8 mouse cellular contexts compared by ENCODE assay signal in genomic region chr3:101493937-101494459, GRCm38 (mm10).
A peak's percentile ranks its signal among the peaks of the same experiment; 100 is the strongest.
DNase-seq lines count a peak whose midpoint lies in the region; ATAC-seq and TF ChIP-seq lines count a peak whose summit lies in the region.

No protein-coding gene starts in this region.

- TF ChIP-seq CTCF in lung, postnatal 0 days (IDR thresholded peaks at IDR 0.05) = peak; percentile 99

- ATAC-seq in frontal cortex, adult (ENCODE audit: low TSS enrichment) = peak; percentile 91
- ATAC-seq in hematopoietic stem cell, adult 5-6 weeks (replicated peaks in 1 of 2; ENCODE audit: insufficient read depth in 1 of 2, low FRiP score in 2 of 2, low TSS enrichment in 1 of 2, low read depth in 1 of 2, poor library complexity in 2 of 2, severe bottlenecking in 2 of 2) = peak; percentile 71 to 83
- peak; percentile 86 for ATAC-seq in lung, postnatal 0 days

- no peaks in the 10 kb centered on the region for H3K36me3 ChIP-seq in lung, postnatal 0 days (ENCODE audit: insufficient read depth, low read length)

- WGBS in lung, postnatal 0 days = 31% methylated on average over 10 of the region's 10 CpGs

- TF ChIP-seq EP300 in lung, postnatal 0 days (IDR thresholded peaks at IDR 0.05) = no peak

- peak; percentile 95 for DNase-seq in MN1 (ENCODE audit: low spot score)
- DNase-seq in cerebellum, adult 8-10 months = peak; percentile 91
- DNase-seq in layer of hippocampus, adult 8-10 months (ENCODE audit: low spot score in 2 of 2) = peak; percentile 73 to 92
- DNase-seq in lung, postnatal 0 days (ENCODE audit: low spot score) = peak; percentile 93
- DNase-seq in ovary, postnatal 14 days (ENCODE audit: low spot score) = peak; percentile 97
- DNase-seq in thymus, postnatal 10 days (ENCODE audit: low spot score in 2 of 2) = peak; percentile 93 to 98

- no peak overlapping the region for H3K4me2 ChIP-seq in lung, postnatal 0 days (replicated peaks; ENCODE audit: low read depth, low read length)

- H3K9me3 ChIP-seq in lung, postnatal 0 days (ENCODE audit: low read length) = no peaks in the 10 kb centered on the region

- H3K27ac ChIP-seq in lung, postnatal 0 days (ENCODE audit: low read length) = no peak overlapping the region

- no peak overlapping the region for H3K4me3 ChIP-seq in lung, postnatal 0 days (ENCODE audit: low read depth, low read length)

- no peaks in the 10 kb centered on the region for H3K4me1 ChIP-seq in lung, postnatal 0 days (ENCODE audit: insufficient read depth, low read depth, low read length)

- no peaks in the 10 kb centered on the region for H3K27me3 ChIP-seq in lung, postnatal 0 days (replicated peaks; ENCODE audit: insufficient read depth, low read length)

- H3K9ac ChIP-seq in lung, postnatal 0 days (replicated peaks; ENCODE audit: low read depth) = no peak overlapping the region
